In the genomic region with DNA sequence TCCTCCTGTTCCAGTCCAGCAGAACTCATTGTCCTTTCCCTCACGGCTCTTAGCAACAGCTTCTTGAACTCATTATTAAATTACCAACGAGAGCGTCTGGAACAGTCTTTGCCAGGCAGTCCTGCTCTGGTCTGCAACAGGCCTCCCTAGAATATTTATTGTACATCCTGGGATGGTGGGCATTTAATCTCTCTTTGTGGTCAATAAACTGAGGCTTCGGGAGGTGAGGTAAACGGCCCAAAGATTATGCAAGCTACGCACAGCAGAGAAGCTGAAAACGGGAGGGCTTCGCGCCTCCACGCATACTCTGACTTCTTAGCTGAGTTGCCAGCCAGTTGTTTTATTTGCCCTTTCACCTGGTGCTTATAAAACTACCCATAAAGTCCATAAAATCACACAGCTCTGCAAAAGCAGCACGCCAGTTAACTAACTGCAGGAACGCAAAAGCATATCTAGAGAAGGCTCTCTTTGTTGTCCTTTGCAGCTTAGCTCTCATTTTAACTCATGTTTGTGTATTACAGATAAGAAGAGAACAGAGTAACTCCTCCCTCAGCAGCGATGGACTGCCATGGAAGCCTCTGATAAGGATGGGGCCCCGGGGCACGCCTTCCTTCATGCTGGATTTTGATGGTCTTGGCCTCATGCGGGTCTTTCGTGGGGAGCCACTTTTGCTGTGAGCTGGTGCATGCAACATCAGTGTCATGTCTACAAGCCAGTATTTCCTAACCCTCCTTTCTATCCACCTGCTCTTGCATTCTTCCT, we compare ENCODE assay signal across 17 mouse cellular contexts. TPM values are rescaled to one million over a fixed set of nuclear protein-coding genes. Genes with fewer than 3 reads are reported as not detected.
DNase-seq lines count a peak whose midpoint lies in the region; ATAC-seq and TF ChIP-seq lines count a peak whose summit lies in the region.
"Had no signal": no experiment of that assay in that cellular context is flagged by ENCODE, and none has a peak within 500 bp of the region (broad histone marks: within the 10 kb centered on the region; RNA-seq: fewer than 3 reads in every experiment).

No protein-coding gene starts in this region.

- peaks cover 20% of the 10 kb centered on the region for H3K4me1 ChIP-seq in hindbrain, embryonic 10.5 days (replicated peaks)
- no peaks in the 10 kb centered on the region for H3K4me1 ChIP-seq in hindbrain, postnatal 0 days (ENCODE audit: insufficient read depth, low read length)
- H3K4me1 ChIP-seq in intestine, postnatal 0 days (replicated peaks; ENCODE audit: control insufficient read depth, insufficient read depth, low read length) = peaks cover 6% of the 10 kb centered on the region; the same call in 1 of the 2 replicates
- peaks cover 35% of the 10 kb centered on the region for H3K4me1 ChIP-seq in liver, postnatal 0 days (ENCODE audit: insufficient read depth)

- no peak for TF ChIP-seq CTCF in hindbrain, postnatal 0 days (IDR thresholded peaks at IDR 0.05; ENCODE audit: low read depth)
- no peak for TF ChIP-seq CTCF in intestine, postnatal 0 days (IDR thresholded peaks at IDR 0.05; ENCODE audit: low read depth)
- TF ChIP-seq CTCF in liver, postnatal 0 days (IDR thresholded peaks at IDR 0.05; ENCODE audit: low read depth) = no peak

- no peaks in the 10 kb centered on the region for H3K9me3 ChIP-seq in hindbrain, embryonic 10.5 days
- no peaks in the 10 kb centered on the region for H3K9me3 ChIP-seq in hindbrain, postnatal 0 days (ENCODE audit: low read length)
- no peaks in the 10 kb centered on the region for H3K9me3 ChIP-seq in intestine, postnatal 0 days (ENCODE audit: control insufficient read depth)
- no peaks in the 10 kb centered on the region for H3K9me3 ChIP-seq in liver, postnatal 0 days (ENCODE audit: low read length)

- ATAC-seq in hindbrain, postnatal 0 days = no peak
- no peak for ATAC-seq in intestine, postnatal 0 days
- ATAC-seq in liver, postnatal 0 days = peak; percentile 95
- ATAC-seq: Patski had no signal

- no peak overlapping the region for H3K4me2 ChIP-seq in hindbrain, postnatal 0 days (ENCODE audit: low read depth, low read length)
- peak overlapping the region; percentile 7; the same call in 1 of the 2 replicates for H3K4me2 ChIP-seq in intestine, postnatal 0 days (replicated peaks; ENCODE audit: low read depth)
- peak overlapping the region; percentile 63 for H3K4me2 ChIP-seq in liver, postnatal 0 days (ENCODE audit: low read depth, low read length)

- no peaks in the 10 kb centered on the region for H3K36me3 ChIP-seq in hindbrain, embryonic 10.5 days
- H3K36me3 ChIP-seq in hindbrain, postnatal 0 days (ENCODE audit: insufficient read depth, low read length) = no peaks in the 10 kb centered on the region
- H3K36me3 ChIP-seq in intestine, postnatal 0 days (ENCODE audit: control insufficient read depth, insufficient read depth) = no peaks in the 10 kb centered on the region
- H3K36me3 ChIP-seq in liver, postnatal 0 days (replicated peaks; ENCODE audit: insufficient read depth, low read length) = no peaks in the 10 kb centered on the region

- H3K4me3 ChIP-seq in hindbrain, embryonic 10.5 days = no peak overlapping the region
- no peak overlapping the region for H3K4me3 ChIP-seq in hindbrain, postnatal 0 days (ENCODE audit: low read length)
- H3K4me3 ChIP-seq in intestine, postnatal 0 days (ENCODE audit: low read depth, low read length) = no peak overlapping the region
- H3K4me3 ChIP-seq in liver, postnatal 0 days (ENCODE audit: low read depth, low read length) = no peak overlapping the region; the same call in 1 of the 2 replicates

- H3K27ac ChIP-seq in hindbrain, embryonic 10.5 days = 0 out of 2 replicates have a peak overlapping the region, but pooled peaks have one; percentile 13
- H3K27ac ChIP-seq in hindbrain, postnatal 0 days = no peak overlapping the region
- no peak overlapping the region for H3K27ac ChIP-seq in intestine, postnatal 0 days (ENCODE audit: low read depth, low read length)
- peak overlapping the region; percentile 78 for H3K27ac ChIP-seq in liver, postnatal 0 days (ENCODE audit: low read depth)
- H3K27ac ChIP-seq: macrophage had no signal

- peaks cover 2% of the 10 kb centered on the region; the same call in 1 of the 2 replicates for H3K27me3 ChIP-seq in hindbrain, embryonic 10.5 days (ENCODE audit: insufficient read depth, poor library complexity, severe bottlenecking)
- H3K27me3 ChIP-seq in hindbrain, postnatal 0 days (ENCODE audit: insufficient read depth, low read length) = no peaks in the 10 kb centered on the region
- H3K27me3 ChIP-seq in intestine, postnatal 0 days (replicated peaks; ENCODE audit: control insufficient read depth, insufficient read depth, low read length) = no peaks in the 10 kb centered on the region
- H3K27me3 ChIP-seq in liver, postnatal 0 days (ENCODE audit: insufficient read depth, low read length) = no peaks in the 10 kb centered on the region
- H3K27me3 ChIP-seq: Patski had no signal

- H3K9ac ChIP-seq in hindbrain, postnatal 0 days (replicated peaks; ENCODE audit: low read length) = no peak overlapping the region
- H3K9ac ChIP-seq in intestine, postnatal 0 days (ENCODE audit: low read depth, low read length) = no peak overlapping the region
- peak overlapping the region; percentile 39; the same call in 1 of the 2 replicates for H3K9ac ChIP-seq in liver, postnatal 0 days (replicated peaks)

- peak; percentile 96 for TF ChIP-seq EP300 in liver, postnatal 0 days (IDR thresholded peaks at IDR 0.05; ENCODE audit: low read depth)

- DNase-seq in hindbrain, embryonic 10.5 days (ENCODE audit: low spot score) = no peak
- no peak for DNase-seq in hindbrain, postnatal 0 days (ENCODE audit: low spot score)
- DNase-seq in c-Kit-negative CD71-positive TER-119-positive erythroid progenitor cells, embryonic 14.5 days (ENCODE audit: low read depth, low spot score) = peak; percentile 69
- peak; percentile 66 for DNase-seq in liver, postnatal 0 days
- no peak for DNase-seq in ovary, postnatal 10 days (ENCODE audit: low spot score)
- DNase-seq in layer of hippocampus, adult 11-12 months (ENCODE audit: low spot score) = no peak
- DNase-seq in layer of hippocampus, adult 18-20 months (ENCODE audit: low spot score in 2 of 2) = no peak
- DNase-seq: adrenal gland, postnatal 14 days; cerebellum, adult 8-10 months; heart, adult 18-20 months; kidney, postnatal 36 days had no signal

- WGBS in hindbrain, embryonic 10.5 days = 82% methylated on average over 17 of the region's 17 CpGs
- 73% methylated on average over 17 of the region's 17 CpGs for WGBS in hindbrain, postnatal 0 days
- 34% methylated on average over 17 of the region's 17 CpGs for whole genome bisulfite sequencing in intestine, postnatal 0 days
- WGBS in liver, postnatal 0 days (ENCODE audit: insufficient replicate concordance) = 26% methylated on average over 17 of the region's 17 CpGs

RNA-seq across cellular contexts. Expression of a gene that starts 18.1 kb away (rescaled TPM):
- not detected in 2 replicates for polyA plus RNA-seq in hindbrain, embryonic 10.5 days (2016; fragmentation: Nextera tagmentation; extraction: Ambion mirVana)
- not detected in 2 replicates for total RNA-seq in hindbrain, postnatal 0 days (2014; rRNA removed)
- polyA plus RNA-seq in hindbrain, postnatal 0 days (2015; fragmentation: Nextera tagmentation; extraction: Ambion mirVana) = not detected in 2 replicates
- polyA plus RNA-seq in intestine, postnatal 0 days (2015; fragmentation: Nextera tagmentation; extraction: Ambion mirVana) = not detected in 2 replicates
- polyA plus RNA-seq in liver, postnatal 0 days (2015; fragmentation: Nextera tagmentation; extraction: Ambion mirVana) = 0.08 and 0.11 TPM in 2 replicates
- not detected for total RNA-seq in layer of hippocampus, adult 18-20 months (2021)
- total RNA-seq: adrenal gland, postnatal 14 days; left cerebral cortex, postnatal 36 days had no signal
- polyA plus RNA-seq: embryonic facial prominence, embryonic 11.5 days; neural tube, embryonic 11.5 days; Patski had no signal

Comparison
In these comparisons a context has a peak if more than half of its experiments do, and no peak if none do; other contexts are left out.
1. H3K27ac ChIP-seq: peak in hindbrain, embryonic 10.5 days (single experiment) and liver, postnatal 0 days (single experiment); none in hindbrain, postnatal 0 days (single experiment) and intestine, postnatal 0 days (single experiment).
2. DNase-seq: peak in c-Kit-negative CD71-positive TER-119-positive erythroid progenitor cells, embryonic 14.5 days (single experiment) and liver, postnatal 0 days (single experiment); none in hindbrain, embryonic 10.5 days (single experiment), hindbrain, postnatal 0 days (single experiment), ovary, postnatal 10 days (single experiment), layer of hippocampus, adult 11-12 months (single experiment) and layer of hippocampus, adult 18-20 months (0 of 2).